Mouse (Mus musculus) ZHBTc4 (cell line): ENCODE data around the gene Myo1d.

ENCODE experiments used
- DNase-seq: peaks from one replicate; pipeline ENCODE4 v3.0.0-alpha.2; 2011; ENCODE audit warnings: low read depth, low spot score

Gene Myo1d

DNA sequence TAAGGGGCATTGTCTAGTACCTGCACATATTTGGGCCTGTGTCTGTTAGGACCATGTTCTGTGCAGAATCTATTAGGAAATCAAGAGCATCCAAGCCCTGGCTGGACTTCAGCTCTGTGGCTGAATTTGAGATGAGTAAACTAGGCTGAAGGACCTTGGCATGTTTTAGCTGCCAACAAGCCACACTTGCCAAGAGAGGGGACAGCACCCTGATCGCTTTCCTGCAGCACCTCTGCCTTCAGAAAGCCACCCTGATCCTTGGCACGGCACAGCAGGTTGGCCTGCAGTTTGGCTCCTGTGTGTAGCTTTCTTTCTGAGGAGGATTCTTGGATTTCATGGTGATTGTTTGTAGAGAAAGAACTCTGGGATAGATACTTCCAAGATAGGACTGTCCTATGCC is 1.7 kb upstream of the Myo1d start:
- no peak for DNase-seq

DNA sequence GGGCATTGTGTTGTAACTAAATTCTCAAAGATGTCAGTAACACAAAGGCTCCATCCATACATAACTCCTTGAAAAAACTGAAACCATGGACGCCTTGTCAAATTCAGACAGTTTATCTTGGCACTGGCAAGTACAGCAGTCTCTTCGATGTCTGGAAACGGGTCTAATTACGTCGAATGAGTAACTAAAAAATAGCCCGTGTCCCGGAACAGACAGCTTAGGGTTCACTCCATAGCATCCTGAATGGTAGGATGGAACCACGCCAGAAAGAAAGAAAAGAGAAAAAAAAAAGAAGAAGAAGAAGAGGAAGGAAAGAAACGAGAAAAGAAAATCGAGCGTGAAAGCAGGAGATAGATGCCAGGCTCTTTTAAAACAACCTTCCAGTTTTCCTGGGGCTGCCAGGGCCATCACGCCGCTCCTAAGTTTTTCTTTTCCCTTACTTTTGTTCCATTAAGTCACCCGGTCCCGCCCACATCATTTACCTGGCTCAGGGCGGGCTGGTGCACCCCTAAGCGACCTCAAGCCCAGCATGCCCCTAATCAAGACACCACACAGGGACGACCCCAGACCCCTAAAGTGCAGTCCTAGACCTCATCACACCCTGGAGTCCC is 804 bp downstream of the Myo1d start:
- no peak for DNase-seq

DNA sequence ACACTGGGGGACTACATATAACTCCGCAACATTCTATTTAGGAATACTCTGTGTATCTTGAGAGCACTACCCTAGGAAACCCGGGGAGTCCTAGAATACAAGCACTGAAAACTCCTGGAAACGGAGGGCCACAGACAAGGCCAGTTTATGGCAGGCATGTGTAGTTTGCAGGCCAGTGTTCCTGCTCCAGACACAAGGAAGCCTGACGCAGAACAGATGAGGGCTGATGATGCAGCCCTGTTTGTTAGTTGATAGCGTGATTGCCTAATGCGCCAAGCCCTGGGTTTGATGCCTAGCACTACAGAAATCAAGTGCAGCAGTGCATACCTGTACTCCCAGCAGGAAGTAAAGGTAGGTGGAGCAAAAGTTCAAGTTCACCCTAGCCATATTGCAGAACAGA is 1.7 kb downstream of the Myo1d start:
- DNase-seq = no peak

DNA sequence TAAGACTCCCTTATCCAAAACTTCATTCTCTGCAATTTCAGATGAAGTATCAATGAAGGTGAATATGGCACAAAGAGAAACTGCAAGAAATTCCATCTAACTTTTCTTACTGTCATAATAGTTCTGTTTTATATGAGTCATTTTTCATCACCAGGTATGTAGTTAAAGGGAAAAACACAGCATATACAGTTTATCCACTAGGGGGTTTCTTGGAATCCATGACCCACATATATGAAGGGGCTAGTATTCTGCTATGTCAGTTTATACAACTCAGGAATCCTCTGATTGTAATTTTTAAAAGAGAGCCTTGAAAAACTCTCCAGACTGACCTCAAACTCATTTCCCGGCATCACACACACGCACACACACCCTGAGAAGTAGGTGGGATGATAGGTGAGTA is 2.1 kb downstream of the Myo1d start:
- DNase-seq = no peak

DNA sequence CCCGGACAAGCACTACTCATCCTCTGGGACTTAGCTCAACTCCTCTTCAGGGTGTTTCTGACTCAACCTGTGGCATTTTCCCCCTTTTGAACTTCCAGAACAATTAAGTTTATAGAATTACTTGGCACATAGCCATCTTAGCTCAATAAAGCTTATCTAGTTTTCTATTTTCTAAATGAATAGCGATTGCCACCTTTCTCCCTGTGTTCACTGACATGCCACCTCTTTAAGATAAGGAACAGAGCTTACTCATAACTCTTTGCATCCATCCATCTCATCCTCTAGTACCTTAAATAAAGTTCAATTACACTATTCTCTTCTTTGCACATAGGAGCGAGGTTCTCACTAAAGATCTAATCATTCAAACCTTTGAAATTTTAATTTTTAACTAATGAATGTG is 4.3 kb downstream of the Myo1d start:
- DNase-seq = no peak

DNA sequence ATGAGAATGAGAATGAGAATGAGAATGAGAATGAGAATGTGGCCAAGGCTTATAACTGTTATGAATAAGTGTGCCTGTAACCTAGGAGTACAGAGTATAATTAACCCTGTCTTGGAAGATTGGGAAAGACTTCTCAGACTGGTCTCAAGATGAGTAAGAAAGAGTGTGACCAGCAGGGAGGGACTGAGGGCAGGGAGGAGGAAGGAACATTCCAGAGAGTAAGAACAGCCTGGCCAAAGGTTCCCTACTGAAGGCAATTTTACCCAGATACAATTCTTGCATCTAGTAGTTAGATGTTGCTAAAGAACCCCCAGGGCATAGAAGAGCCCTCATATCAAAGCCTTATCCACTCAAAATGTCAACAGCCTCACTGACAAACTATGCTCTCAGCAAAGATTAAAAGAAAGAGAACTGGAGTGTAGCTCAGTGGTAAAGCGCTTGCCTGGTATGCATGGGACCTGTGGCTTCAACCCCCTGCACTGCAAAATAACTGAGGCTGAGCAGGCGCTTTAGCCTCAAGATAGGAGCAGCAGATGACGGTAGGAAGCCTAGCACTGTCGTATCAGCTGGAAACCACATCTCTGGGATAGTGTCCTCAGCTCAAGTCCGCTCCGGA is 7.1 kb downstream of the Myo1d start:
- DNase-seq = no peak

DNA sequence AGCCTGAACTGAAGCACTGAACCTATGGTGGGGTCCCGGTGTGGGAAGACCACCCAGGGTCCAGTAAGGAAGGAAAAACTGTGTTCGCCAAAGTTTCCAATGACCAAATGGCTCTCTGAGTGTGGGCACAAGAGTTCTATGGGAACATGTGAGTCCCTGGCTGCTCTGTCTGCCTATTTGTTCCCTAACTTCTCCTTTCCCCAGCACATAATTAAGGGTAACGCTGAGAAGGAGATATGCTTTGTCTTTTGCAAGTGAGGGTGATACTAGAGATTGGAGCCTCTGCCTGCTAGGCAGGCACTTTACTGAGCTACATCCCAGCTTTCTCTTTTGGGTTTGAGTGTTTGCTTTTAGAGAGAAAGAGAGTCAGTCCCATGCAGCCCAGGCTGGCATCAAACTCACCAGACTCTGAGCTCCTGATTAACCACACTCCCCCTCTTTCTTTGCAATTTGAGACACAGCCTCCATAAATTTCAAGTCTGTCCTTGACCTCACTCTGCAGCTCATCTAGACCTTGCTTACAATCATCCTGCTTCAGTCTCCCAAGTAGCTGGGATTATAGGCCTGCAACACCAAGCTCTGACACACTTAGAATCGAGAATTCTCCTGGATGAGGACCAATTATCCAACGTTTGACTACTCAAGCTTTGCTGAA is 8.1 kb downstream of the Myo1d start:
- no peak for DNase-seq

DNA sequence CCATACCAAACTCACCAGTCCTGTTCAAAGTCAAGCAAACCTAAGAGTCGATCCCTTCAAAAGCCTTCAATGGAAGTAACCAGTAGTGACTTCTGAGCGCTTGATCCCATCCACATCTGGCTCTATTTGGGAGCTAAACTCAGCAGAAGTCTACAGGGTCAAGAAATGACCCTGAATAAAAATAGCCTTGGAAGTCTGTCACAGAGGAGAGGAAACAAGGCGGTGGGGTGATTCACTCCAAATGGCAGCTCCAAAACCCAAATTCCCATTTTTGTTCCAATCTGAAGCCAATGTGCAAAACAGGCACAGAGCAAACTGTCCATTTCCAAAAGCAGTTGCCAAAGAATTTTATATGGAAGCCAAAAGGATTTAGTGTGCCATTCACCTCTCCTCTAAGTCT is 8.6 kb downstream of the Myo1d start:
- no peak for DNase-seq

DNA sequence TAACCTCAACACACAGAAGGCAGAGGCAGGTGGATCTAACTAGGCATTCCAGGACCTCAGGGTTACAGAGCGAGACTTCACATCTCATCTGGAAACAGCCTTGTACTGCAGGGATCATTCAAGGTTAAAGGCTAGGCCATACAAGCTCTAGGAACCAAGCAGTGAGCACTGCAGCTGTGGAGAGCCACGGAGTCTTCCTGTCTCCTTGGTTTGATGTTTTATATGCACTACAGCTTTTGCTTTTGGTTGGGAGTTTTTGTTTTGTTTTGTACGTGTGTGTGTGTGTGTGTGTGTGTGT is 12.6 kb downstream of the Myo1d start:
- no peak for DNase-seq

DNA sequence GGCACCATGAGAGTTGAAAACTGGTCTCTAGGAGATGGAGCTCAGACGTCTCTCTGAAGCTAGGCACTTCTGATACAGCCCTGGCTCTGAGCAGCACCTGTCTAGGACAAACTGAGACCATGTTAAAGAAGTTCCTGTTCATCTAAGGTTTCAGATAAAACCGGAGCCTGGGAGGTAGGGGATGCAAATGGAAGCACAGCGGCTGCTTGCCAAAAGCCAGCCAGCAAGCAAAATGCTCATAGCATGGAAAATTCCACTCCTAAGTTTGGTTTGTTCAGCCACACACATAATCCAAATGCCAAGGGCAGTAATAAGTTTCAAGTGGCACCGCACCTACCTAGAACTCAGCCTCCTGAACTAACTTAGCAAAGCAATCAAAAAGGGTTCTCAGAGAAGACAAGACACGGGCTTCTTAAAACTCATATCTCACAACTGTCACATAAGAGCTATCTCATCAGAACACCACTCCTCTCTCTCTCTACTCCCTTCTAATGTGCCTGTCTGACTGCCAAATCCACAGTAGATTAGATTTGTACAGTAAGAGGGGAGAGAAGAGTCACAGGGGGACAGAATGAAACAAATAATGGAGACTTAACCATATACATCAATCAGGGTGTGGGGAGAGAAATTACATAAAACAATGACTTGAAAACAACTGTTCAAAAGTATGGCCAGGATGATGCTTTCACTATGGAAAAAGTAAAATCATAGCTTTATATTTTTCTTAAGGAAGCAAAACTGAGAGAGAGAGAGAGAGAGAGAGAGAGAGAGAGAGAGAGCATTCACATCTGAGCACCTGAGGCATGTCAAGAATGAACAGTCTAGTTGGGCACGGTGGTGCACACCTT is 13.1 kb downstream of the Myo1d start:
- no peak for DNase-seq

DNA sequence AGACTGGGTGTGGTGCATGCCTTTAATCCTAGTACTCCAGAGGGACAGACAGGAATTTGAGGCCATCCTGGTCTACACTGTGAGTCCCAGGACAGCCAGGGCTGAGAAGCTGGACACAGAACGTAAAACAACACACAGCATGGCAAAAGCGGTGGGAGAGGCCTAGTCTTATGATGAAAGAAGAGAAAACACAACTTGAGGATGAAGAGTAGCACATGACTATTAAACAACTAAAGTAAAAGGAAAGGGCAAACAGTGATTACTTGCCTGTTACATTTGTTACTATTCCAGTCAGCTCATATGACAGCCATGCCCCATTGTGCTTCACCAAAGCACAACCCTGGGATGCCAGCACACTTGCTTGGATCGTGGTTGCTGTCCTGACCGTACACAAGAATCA is 13.8 kb downstream of the Myo1d start:
- no peak for DNase-seq

DNA sequence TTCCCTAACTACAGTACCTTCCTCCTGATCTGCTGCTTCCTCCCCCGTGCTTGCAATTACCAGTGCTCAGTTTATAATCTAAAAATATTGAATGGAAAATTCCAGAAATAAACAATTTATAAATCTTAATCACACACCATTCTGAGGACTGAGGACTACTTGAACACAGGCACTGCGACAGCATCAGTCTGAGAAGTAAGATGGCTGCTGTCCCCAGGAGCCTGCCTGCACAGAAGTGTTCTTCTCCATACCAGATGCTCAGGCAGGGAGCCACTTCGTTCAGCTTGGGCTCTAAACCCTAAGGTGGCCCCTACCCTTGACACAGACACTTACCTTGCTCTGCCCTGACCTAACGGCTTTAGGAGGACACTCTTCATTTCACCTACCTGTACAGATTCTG is 17.8 kb downstream of the Myo1d start:
- no peak for DNase-seq

DNA sequence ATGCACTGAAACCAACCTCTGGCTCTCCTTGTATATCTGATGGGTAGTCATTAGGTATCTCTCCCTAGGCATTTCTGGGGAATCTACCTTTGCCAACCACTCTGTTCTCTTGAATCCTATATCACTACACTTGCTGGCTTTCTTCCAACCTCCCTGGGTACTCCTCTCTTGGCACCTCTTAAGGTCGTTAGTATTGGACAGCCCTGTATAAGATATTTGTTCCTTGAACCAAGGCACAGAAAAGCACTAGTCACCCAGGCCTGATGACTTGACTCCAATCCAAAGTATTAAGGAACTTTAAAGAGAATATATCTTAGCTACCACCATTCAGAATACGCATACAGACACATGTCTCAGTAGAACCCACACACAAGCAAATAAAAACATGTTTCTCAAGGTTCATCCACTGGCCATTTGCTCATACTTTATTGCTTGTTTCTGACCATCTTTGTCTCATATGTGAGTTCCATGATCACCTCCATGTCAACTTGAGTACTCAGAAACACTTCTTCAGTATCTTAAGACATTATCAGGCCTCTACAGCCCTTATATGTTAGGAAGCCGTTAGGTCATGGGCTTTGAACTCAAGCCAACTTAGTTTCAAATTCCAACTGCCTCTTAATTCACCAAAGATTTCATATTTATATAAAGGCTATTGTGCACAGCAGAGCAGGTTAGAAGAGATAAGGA is 18.4 kb downstream of the Myo1d start:
- DNase-seq = no peak

DNA sequence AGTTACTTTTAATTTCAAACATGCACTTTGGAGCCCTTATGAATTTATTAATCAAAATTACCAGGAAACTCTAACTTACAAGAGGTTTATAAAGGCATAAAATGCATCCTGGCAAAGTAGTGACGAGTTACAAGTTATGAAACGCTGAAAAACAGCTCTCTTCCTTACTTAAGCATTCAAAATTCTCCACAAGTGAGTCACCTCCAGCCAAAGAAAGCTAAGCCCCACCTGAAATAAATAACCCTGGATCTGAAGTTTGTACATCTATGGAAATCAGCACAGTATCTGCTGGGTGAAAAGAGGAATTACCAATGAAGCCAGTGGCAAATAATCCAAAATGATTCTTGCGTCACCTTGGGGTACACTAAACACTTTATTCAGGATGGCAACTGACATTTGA is 20.8 kb downstream of the Myo1d start:
- DNase-seq = no peak

DNA sequence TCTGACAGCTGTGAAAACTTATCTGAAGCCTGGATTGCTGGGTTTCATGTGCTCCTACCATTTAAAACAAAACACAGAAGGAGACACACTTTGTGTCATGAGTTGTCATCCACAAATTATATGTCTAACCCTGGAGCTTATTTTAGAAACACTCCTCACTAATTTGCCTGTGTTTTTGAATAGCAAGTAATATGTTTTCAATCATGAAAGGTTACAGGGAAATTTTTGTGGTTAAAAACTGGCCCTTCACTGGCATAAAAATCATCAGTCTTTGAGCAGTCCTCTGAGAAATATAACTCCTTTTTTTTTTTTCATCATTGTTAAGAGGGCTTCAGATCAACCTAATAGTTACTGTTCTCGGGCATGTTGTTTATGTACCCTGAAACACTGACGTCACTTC is 25.6 kb downstream of the Myo1d start:
- no peak for DNase-seq

DNA sequence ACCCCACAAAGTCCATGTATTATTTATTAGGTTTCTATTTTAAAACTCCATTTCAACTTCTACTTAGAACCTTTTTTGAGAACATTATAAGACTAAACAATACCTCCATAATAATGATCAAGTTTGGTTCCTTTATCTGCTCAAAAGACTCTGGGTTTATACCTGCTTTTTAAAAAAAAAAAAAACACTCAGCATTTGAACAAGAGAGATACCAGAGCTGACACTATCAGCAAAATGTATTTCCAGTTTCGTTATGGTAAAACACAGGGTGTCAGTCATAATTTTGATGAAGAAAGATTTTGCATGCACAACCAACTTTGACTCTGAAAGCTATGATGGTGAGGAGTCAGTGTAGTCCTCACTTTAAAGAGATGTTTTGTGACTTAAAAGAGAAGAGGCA is 28.7 kb downstream of the Myo1d start:
- DNase-seq = no peak

DNA sequence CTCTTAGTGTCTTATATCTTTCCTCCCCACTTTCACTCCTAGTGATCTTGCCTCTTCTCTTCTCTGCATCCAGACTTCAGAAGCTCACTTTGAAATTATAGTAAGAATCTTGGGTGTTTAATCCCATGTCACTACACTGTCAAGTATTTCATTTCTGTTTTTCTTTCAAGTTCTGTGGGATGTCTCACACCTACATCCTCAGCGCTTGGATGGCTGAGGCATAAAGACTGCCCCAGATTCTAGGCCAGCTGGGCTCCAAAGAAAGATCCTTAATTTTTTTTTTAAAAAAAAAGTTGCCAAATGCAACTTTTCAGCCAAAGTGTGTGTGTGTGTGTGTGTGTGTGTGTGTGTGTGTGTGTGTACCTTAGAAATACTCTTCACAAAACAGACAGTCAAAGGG is 30.6 kb downstream of the Myo1d start:
- DNase-seq = no peak

DNA sequence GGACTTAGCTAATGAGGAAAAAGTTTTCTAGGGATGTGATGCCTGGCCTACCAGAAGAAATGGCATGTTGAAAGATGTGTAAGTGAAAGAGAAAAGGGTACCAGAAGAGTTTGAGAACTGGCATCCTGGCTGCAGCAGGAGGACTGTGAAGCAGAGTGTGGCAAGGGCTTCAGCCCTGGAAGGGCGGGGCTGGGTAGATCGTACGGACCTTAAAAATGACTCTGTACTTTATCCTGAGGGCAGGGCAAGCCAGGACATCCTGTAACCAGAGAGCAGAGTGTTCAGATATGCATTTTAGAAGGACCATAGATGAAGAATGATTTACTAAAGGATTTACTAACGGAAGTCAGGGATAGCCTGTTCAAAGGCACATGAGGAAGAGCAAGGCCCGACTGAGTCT is 34.4 kb downstream of the Myo1d start:
- no peak for DNase-seq

DNA sequence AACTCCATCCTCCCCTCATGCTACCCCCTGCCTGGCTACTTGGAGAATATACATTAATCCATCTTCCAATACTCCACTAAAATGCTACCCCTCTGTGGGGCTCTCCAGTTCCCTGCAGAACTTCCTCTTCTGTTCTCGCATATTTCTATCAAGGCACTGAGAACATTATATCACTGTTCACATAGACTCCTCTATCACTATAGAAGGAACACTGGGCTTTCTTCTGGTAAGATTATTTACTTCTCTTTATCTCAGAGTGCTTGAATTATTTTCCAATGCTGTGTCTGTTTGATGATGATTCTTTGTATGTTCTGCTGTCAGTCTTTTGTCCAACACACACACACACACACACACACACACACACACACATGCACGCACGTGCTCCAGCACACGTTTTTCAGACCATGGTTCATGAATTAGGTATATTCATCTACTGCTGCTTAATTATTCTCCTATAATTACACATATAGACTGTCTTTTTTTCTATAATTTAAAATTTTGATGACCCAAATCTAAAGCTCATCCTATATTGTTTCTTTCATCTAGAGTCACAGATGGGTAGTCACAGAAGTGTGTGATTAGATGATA is 35.9 kb downstream of the Myo1d start:
- DNase-seq = no peak

DNA sequence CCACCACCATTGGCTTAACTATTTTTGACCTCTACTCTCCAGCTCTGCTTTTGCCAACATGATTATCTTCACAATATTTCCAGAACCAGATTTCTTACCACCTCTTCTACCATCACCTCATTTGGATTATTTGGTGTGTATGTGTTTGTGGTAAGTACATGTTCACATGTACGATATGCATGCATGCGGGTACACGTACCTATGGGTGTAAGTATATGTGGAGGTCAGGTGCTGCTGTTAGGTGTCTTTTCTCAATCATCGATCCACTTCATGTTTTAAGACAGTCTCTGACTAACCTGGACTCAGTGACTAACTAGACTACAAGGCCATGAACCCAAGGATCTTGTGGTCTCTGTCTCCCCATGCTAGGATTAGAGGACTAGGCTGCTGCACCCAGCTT is 37.4 kb downstream of the Myo1d start:
- DNase-seq = no peak

DNA sequence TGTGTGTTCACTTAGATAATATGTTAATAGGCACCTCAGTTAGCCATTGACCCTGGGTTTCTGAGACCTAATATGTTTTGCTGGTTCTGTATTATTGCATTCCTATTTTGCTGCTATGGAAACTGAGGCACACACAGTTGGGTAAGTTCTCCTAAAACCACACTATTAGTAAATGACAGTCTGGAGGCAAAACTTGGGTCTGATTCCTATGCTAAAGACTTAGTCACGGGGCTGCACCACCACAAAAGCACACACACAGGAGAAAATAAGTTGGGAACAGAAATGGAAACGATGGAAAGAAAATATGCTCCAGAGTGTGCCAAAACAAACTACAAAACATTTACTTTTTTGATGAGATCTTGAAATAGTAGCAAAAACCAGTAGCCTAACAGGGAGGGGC is 45.1 kb downstream of the Myo1d start:
- DNase-seq = no peak

DNA sequence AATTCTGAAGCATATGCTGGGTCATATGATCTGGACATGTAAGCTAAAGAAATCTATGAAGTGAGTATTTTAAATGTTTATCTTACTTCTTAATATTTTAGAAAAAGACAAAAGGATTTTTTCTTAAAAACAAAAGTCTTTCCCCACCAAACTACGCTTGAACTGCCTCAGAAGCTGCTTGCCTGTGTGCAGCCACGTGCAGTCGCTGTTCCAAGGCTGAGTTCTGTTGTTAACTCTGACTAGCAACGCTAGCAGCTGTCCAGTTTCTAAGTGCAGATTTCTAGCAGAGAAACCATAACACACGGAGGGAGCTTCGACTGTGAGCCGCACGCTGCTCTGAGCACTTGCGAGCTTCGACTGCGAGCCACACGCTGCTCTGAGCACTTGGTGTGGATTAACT is 55.1 kb downstream of the Myo1d start:
- no peak for DNase-seq
